Mouse (Mus musculus) left cerebral cortex, adult 8-10 months (tissue): Measurements from ENCODE around the gene Helz. TPM values are rescaled to one million over a fixed set of nuclear protein-coding genes. Genes with fewer than 3 reads are reported as not detected.

Experiments
- DNase-seq, 2 experiments: peaks; one replicate each; pipeline ENCODE4 v3.0.0; 2022; ENCODE audit warnings: low spot score in 2 of 2
- total RNA-seq, 4 experiments: library from RNA; stranded (reverse); gene quantifications; 2 replicates each; pipeline ENCODE4 v1.2.4; 2022

Gene Helz
- total RNA-seq, 4 experiments from 2014 or later, result 41.9 to 52.3 (median 48.0) TPM

DNA sequence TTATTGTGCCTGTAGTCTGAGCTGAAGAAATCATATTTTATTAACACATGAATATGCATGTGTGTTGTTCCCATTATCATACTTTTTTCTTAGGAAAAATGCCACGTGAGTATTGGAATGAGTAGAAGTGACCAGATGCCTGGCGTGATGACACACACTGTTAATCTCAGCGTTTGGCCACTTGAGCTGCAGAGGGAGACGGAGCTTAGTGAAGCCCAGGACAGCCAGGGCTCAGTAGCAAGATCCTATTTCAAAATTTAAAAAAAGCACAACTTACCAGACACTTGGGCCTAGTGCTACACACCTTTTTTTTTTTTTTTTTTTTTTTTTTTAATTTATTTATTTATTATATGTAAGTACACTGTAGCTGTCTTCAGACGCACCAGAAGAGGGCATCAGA lies 68.0 kb downstream of the Helz start:
- no peak for DNase-seq

DNA sequence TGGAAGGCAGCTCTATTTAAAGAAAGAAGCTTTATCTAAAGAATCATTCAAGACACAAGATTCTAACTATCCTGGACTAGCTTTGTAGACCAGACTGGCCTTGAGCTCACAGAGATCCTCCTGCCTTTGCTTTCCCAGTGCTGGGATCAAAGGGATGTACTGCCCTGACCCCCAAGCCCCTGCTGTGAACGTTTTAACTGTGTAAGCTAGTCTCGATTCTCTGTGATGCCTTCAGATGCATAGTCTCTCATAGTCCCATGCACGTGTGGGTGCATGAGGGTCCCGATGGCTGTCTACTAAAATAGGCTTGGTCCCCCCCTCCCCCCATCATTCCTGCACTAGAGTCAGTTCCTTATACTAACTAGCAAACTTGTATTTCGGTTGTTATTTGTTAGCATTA lies 70.2 kb downstream of the Helz start:
- DNase-seq, result no peak

GRCm38 (mm10) chr11:107624661-107625060 lies 76.9 kb downstream of the Helz start:
- DNase-seq, result no peak

DNA sequence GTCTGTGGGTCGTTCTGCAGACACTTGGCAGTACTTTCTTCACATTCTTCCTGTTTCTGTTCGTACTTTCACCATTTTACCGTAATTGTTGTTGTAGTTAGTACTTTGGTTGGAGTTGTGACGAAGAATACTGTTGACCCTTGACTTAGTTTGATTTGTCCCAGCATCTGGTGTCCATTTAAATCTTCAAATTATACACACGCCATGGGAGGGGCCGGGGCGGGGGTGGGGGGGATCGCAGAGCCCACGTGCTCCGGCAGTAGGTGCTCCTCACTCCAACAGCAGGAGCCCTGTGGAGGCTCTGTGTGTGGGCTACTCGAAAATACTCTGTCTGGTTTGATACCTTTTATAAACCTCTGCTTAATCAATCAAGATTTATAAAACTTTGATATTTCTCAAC lies 78.0 kb downstream of the Helz start:
- no peak for DNase-seq

DNA sequence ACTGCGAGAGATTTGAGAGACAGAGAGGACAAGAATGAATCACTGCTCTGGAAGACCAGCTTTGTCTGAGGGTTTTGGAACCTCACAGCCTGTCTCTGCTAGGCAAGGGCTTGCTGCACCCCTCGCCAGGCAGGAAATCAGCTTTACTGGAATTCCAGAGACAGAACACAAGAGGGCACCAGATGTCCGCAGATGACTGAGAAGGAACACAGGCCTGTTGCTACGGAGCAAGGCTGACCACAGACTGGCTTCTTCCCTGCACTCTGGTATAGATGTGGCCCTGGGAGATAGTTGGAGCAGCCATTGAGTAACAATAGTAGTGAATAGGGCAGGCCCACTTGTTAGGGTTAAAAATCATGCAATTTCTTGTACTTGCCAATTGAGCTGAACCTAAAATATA lies 81.8 kb downstream of the Helz start:
- DNase-seq, result peak; percentile 31 to 32

DNA sequence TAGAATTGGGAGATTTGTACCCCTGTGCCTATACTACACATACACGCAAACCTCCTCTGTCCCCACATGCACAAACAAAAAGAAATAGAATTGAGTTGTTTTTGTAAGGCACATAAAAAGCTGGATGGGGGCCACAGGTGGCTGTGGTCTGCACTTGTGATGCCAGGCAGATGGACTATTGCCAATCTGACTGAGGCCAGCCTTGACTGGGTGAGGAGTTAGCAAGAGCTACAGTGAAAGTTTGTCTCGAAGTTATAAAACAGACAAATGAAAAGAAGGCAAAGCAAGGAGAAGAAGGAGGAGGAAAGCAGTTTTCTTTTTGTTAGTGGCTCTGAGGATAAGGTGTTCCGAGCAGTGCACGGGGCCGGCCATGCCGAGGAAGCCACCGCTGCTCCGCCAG lies 82.2 kb downstream of the Helz start:
- no peak for DNase-seq

DNA sequence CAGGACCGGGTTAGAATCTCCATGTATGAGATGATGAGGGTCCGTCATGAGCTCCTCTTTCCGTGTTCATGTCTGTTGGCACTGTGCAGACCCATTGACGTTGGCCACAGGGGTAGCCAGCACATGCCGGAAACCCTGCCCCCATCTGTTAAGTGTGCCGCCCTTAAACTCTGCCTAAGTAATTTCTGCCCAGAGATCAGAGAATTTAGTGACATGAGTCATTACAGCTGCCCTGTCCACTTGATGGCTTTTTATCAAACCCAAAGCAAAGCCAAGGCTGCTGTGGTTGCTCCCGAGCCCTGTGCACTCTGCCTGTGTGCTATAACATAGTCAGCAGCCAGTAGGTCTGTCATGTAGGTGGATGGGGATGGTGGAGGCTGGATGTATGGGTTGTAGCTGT lies 83.4 kb downstream of the Helz start:
- no peak for DNase-seq

DNA sequence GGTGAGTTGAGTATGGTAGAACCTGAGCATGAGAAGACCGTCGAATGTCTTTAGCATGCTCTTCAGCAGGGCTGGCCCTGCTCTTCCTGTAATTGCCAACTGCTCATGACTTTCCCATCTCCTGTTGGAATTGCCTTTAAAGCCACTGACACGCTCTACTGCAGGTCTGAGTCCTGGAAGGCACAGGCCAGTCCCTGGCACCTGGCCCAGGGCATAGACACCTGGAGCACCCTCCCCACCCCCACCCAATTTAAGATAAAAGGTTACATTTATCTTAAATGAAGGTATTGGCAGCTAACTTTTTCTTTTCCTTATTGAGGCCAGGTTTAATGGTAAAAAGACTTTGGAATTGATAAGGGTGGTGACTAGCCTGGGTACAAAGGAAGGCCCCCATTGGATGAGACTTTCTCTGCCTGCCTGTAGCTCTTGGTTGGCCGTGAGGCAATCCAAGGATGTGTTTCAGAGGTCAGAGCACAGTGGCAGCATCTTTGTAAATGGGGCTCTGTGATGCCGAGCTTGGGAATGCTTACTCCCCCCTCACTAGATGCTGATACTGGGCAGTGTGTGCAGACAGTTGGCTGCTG lies 85.9 kb downstream of the Helz start:
- DNase-seq, result no peak

- no peak for DNase-seq
These were observed 90.4 kb downstream of the Helz start for GRCm38 (mm10) chr11:107638137-107638536.

DNA sequence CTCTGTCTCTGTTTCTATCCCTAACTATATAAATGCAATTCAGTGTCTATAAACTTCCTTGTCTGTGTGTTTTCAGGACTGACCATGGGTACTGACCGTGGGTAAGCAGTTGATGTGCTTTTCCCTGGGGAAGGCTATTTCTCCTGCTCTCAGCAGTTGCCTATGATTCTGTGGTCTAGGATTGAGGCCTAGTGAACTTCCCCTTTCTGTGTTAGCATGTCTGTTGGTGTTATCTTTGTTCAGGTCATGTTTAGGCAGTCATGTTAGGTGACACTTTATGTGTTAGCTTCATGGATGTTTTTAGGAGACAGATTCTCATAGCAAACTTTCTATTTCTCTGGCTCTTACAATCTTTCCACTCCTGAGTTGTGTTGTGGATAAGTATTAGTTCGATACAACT lies 91.9 kb downstream of the Helz start:
- DNase-seq, result no peak

- no peak for DNase-seq
These were observed 96.7 kb downstream of the Helz start for GRCm38 (mm10) chr11:107644461-107644860.

DNA sequence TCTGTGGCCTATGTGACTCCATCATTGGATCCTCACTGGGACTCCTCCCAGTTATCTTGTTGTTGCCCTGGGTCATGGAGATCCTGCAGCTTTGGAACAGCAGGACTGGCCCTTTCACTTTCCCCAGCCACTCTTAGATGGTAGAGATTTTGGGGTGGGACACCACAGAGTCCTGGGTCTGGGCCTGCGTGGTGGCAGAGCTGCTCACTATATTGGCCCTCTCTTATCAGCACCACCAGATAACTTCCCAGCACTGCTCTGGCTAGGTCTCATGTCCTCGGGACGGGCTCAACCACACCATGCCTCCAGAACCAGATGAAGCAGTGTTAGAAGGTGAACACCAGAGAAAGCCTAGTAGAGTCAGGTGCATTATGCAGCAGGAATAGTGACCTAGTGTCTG lies 99.6 kb downstream of the Helz start:
- no peak for DNase-seq

- DNase-seq, result no peak
These were observed 100.9 kb downstream of the Helz start for GRCm38 (mm10) chr11:107648668-107649067.

DNA sequence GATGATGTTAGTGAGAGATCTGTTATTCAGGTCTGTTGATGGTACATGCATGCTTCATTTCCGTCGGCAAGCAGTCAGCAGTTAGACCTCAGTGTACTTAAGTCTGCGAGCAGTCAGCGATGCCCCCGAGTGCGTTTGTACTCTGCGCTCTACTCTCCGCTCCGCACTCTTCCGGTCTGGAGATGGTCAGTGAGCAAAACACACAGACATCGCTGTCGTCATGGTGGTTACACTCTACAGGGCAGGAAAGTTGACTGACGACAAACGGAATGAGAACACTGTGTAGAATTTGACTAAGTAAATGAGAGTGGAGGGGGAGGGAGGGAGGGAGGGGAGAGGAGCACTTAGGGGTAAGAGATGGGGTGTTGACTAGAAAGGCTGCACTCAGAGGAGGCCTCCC lies 101.7 kb downstream of the Helz start:
- DNase-seq, result no peak

GRCm38 (mm10) chr11:107650422-107651051 lies 102.8 kb downstream of the Helz start:
- no peak for DNase-seq

- no peak for DNase-seq
These were observed 103.7 kb downstream of the Helz start for GRCm38 (mm10) chr11:107651391-107651790.

DNA sequence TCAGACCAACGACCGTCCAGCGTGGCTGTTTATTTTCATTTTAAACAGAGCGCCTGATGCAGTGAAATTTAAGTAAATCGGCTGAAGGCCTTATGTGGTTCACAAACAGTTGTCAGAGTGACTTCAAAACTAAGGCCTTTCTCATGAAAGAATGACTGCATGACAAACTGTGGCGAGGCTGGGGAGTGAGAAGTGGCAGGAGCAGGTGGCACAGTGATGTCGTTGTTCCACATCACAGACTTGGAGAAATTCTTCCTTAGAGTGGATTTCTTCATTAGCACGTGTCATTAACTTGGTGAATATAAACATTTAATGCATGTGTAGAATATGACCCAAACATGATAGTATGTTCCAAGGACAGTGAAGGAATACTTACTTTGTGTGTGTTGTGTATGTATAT lies 104.4 kb downstream of the Helz start:
- DNase-seq, result no peak

GRCm38 (mm10) chr11:107655538-107655937 lies 107.8 kb downstream of the Helz start:
- no peak for DNase-seq

- DNase-seq, result no peak
These were observed 109.4 kb downstream of the Helz start for GRCm38 (mm10) chr11:107657117-107657516.

GRCm38 (mm10) chr11:107660452-107660851 lies 112.7 kb downstream of the Helz start:
- no peak for DNase-seq

- no peak for DNase-seq
These were observed 114.9 kb downstream of the Helz start for GRCm38 (mm10) chr11:107662666-107663065.

GRCm38 (mm10) chr11:107667542-107667941 lies 119.8 kb downstream of the Helz start:
- DNase-seq, result no peak

GRCm38 (mm10) chr11:107668223-107668622 lies 120.5 kb downstream of the Helz start:
- DNase-seq, result no peak

DNA sequence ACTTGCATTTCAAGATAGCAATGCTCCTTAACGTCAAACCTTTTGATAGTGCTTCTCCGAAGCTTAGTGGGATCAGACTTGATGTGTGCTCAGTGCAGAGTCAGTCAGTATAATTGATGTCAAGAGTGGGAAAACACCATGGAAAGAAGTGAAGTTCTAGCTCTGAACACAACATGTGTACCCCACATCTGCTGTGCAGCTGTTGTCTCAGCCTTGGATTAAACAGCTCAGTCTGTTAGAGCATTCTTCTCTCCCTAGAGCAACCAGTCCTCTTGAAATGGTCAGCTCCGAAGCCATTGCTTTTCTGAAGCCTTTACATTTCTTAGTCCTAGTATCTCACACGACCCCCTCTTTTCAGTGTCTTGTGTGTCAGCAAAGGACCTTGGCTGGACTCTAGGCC lies 121.2 kb downstream of the Helz start:
- DNase-seq, result no peak
